Mouse (Mus musculus): ENCODE measurements around the gene Donson. TPM values are rescaled to one million over a fixed set of nuclear protein-coding genes. Genes with fewer than 3 reads are reported as not detected.

Gene Donson
- total RNA-seq (2021), result 1 to 10 TPM; 3.9 to 4.9 TPM
- polyA plus RNA-seq (2012; rRNA removed), result 2.4 and 5.8 TPM in 2 replicates
- long read RNA-seq, transcript Donson-201 (10 exons, 2,365 nt), result major isoform, 7 of 8 reads
- long read RNA-seq, partial matches to known transcripts, result 0 of 8 reads
- long read RNA-seq, other reads (novel, unspliced or antisense), result 1 of 8 reads

- peak; percentile 82 for TF ChIP-seq POLR2A (IDR thresholded peaks at IDR 0.05; ENCODE audit: insufficient read depth, low read depth, low read length)
- TF ChIP-seq EP300 (IDR thresholded peaks at IDR 0.05; ENCODE audit: insufficient read depth, low read depth, low read length), result 0 out of 2 replicates have a peak, but pooled peaks have one; percentile 32
- no peak for TF ChIP-seq CTCF (IDR thresholded peaks at IDR 0.05)
- no peaks in the 10 kb centered on the region for H3K79me2 ChIP-seq (replicated peaks; ENCODE audit: control insufficient read depth, insufficient read depth, low read length)
- H3K27me3 ChIP-seq (ENCODE audit: control insufficient read depth, insufficient read depth, low read length), result no peaks in the 10 kb centered on the region
- under 1% methylated on average over 71 of the region's 71 CpGs for WGBS
- intact Hi-C loops (cut with DNase I), result loop anchor here (2.0 to 5.0 kb wide), 2 partner anchors 40 to 41 kb away; partner anchors contain the start of genes Cryzl1, Gart, Itsn1 and Son
- peak; percentile 96 to 97 for DNase-seq
- H3K4me1 ChIP-seq (ENCODE audit: control insufficient read depth, insufficient read depth, low read length), result peaks cover 1% of the 10 kb centered on the region; the same call in 1 of the 2 replicates
- peak within 1 kb of the TSS; percentile 92 for H3K9ac ChIP-seq (ENCODE audit: low read depth, low read length)
- H3K36me3 ChIP-seq (ENCODE audit: control insufficient read depth, insufficient read depth, low read length), result no peaks in the 10 kb centered on the region
- peak within 1 kb of the TSS; percentile 76 for H3K4me3 ChIP-seq
- peak within 1 kb of the TSS; percentile 77 for H3K27ac ChIP-seq
Measured at GRCm38 (mm10) chr16:91688619-91689334, at the start of gene Donson. Gene Donson (minus strand): TSS chr16:91688770.

- 44% methylated on average over 7 of the region's 7 CpGs for WGBS
- no peak for TF ChIP-seq CTCF (IDR thresholded peaks at IDR 0.05)
- no peak for TF ChIP-seq EP300 (IDR thresholded peaks at IDR 0.05; ENCODE audit: insufficient read depth, low read depth, low read length)
- TF ChIP-seq POLR2A (IDR thresholded peaks at IDR 0.05; ENCODE audit: insufficient read depth, low read depth, low read length), result no peak
- no peaks in the 10 kb centered on the region for H3K27me3 ChIP-seq (ENCODE audit: control insufficient read depth, insufficient read depth, low read length)
- peaks cover 36% of the 10 kb centered on the region for H3K4me1 ChIP-seq (ENCODE audit: control insufficient read depth, insufficient read depth, low read length)
- intact Hi-C loops (cut with DNase I), result loop anchor here (5.0 kb wide), 1 partner anchor 36 kb away; no protein-coding TSS in a partner anchor
- peaks cover 15% of the 10 kb centered on the region for H3K36me3 ChIP-seq (ENCODE audit: control insufficient read depth, insufficient read depth, low read length)
- H3K9ac ChIP-seq (ENCODE audit: low read depth, low read length), result no peak overlapping the region
- no peak overlapping the region for H3K4me3 ChIP-seq
- H3K27ac ChIP-seq, result peak overlapping the region; percentile 42
- H3K79me2 ChIP-seq (replicated peaks; ENCODE audit: control insufficient read depth, insufficient read depth, low read length), result peaks cover 9% of the 10 kb centered on the region
- peak in 1 of 2 experiments; percentile 16 for DNase-seq
Measured at GRCm38 (mm10) chr16:91736046-91736816, 47.7 kb upstream of the Donson start.

- TF ChIP-seq POLR2A (IDR thresholded peaks at IDR 0.05; ENCODE audit: insufficient read depth, low read depth, low read length), result no peak
- 0 out of 2 replicates have a peak, but pooled peaks have one; percentile 17 for TF ChIP-seq EP300 (IDR thresholded peaks at IDR 0.05; ENCODE audit: insufficient read depth, low read depth, low read length)
- no peak for TF ChIP-seq CTCF (IDR thresholded peaks at IDR 0.05)
- H3K36me3 ChIP-seq (ENCODE audit: control insufficient read depth, insufficient read depth, low read length), result peaks cover 15% of the 10 kb centered on the region
- H3K4me3 ChIP-seq, result no peak overlapping the region
- no peaks in the 10 kb centered on the region for H3K27me3 ChIP-seq (ENCODE audit: control insufficient read depth, insufficient read depth, low read length)
- intact Hi-C loops (cut with DNase I), result loop anchor here (5.0 kb wide), 2 partner anchors 38 to 53 kb away; no protein-coding TSS in a partner anchor
- WGBS, result 39% methylated on average over 5 of the region's 5 CpGs
- peaks cover 9% of the 10 kb centered on the region for H3K79me2 ChIP-seq (replicated peaks; ENCODE audit: control insufficient read depth, insufficient read depth, low read length)
- no peak overlapping the region; the same call in 1 of the 2 replicates for H3K9ac ChIP-seq (ENCODE audit: low read depth, low read length)
- peak in 1 of 2 experiments; percentile 73 for DNase-seq
- peak overlapping the region; percentile 24 for H3K27ac ChIP-seq
- H3K4me1 ChIP-seq (ENCODE audit: control insufficient read depth, insufficient read depth, low read length), result peaks cover 29% of the 10 kb centered on the region
Measured at GRCm38 (mm10) chr16:91734771-91735170, 46.2 kb upstream of the Donson start.

DNA sequence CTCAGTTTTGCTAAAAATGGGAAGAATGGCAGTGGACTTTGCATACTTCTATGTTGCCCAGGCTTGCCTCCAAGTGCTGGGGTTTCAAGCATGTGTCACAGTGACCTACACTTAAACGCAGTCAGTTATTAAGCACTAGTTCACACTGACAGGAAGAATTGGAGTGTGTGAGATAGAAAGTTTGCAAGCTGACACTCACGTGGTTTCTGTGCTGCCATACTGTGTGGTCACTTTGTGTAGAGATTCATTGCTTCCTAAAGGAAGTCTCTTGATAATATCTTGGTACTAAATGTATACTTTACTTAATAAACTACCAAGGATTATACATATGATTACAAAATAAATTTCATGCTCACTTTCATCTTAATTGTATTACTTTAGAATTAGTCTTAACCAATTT, 44.2 kb upstream of the Donson start:
- no peak for TF ChIP-seq POLR2A (IDR thresholded peaks at IDR 0.05; ENCODE audit: insufficient read depth, low read depth, low read length)
- no peak for TF ChIP-seq EP300 (IDR thresholded peaks at IDR 0.05; ENCODE audit: insufficient read depth, low read depth, low read length)
- TF ChIP-seq CTCF (IDR thresholded peaks at IDR 0.05), result no peak
- peaks cover 26% of the 10 kb centered on the region for H3K4me1 ChIP-seq (ENCODE audit: control insufficient read depth, insufficient read depth, low read length)
- H3K4me3 ChIP-seq, result no peak overlapping the region
- intact Hi-C loops (cut with DNase I), result loop anchor here (5.0 kb wide), 1 partner anchor 54 kb away; no protein-coding TSS in a partner anchor
- H3K27ac ChIP-seq, result no peak overlapping the region
- 39% methylated on average over 2 of the region's 2 CpGs for WGBS
- H3K9ac ChIP-seq (ENCODE audit: low read depth, low read length), result no peak overlapping the region
- H3K27me3 ChIP-seq (ENCODE audit: control insufficient read depth, insufficient read depth, low read length), result no peaks in the 10 kb centered on the region
- H3K79me2 ChIP-seq (replicated peaks; ENCODE audit: control insufficient read depth, insufficient read depth, low read length), result peaks cover 9% of the 10 kb centered on the region
- H3K36me3 ChIP-seq (ENCODE audit: control insufficient read depth, insufficient read depth, low read length), result peaks cover 15% of the 10 kb centered on the region
- no peak for DNase-seq

GRCm38 (mm10) chr16:91730446-91730845, 41.9 kb upstream of the Donson start:
- peak overlapping the region; percentile 92 for H3K9ac ChIP-seq (ENCODE audit: low read depth, low read length)
- intact Hi-C loops (cut with DNase I), result loop anchor here (2.0 to 5.0 kb wide), 2 partner anchors 57 to 74 kb away; no protein-coding TSS in a partner anchor
- H3K27me3 ChIP-seq (ENCODE audit: control insufficient read depth, insufficient read depth, low read length), result no peaks in the 10 kb centered on the region
- H3K36me3 ChIP-seq (ENCODE audit: control insufficient read depth, insufficient read depth, low read length), result peaks cover 3% of the 10 kb centered on the region; the same call in 1 of the 2 replicates
- H3K4me3 ChIP-seq, result peak overlapping the region; percentile 81
- peaks cover 13% of the 10 kb centered on the region for H3K4me1 ChIP-seq (ENCODE audit: control insufficient read depth, insufficient read depth, low read length)
- 2% methylated on average over 11 of the region's 11 CpGs for WGBS
- peaks cover 5% of the 10 kb centered on the region for H3K79me2 ChIP-seq (replicated peaks; ENCODE audit: control insufficient read depth, insufficient read depth, low read length)
- no peak for DNase-seq
- peak overlapping the region; percentile 83 for H3K27ac ChIP-seq
- no peak for TF ChIP-seq EP300 (IDR thresholded peaks at IDR 0.05; ENCODE audit: insufficient read depth, low read depth, low read length)
- TF ChIP-seq CTCF (IDR thresholded peaks at IDR 0.05), result no peak
- no peak for TF ChIP-seq POLR2A (IDR thresholded peaks at IDR 0.05; ENCODE audit: insufficient read depth, low read depth, low read length)
